Mouse (Mus musculus) midbrain, embryonic 10.5 days (tissue): ENCODE measurements around the gene Cfap45. TPM values are rescaled to one million over a fixed set of nuclear protein-coding genes. Genes with fewer than 3 reads are reported as not detected.

Source experiments
- DNase-seq: peaks from one replicate; pipeline ENCODE4 v3.0.0-alpha.2; 2017; ENCODE audit warnings: low spot score
- H3K27ac ChIP-seq: fragments of 300-500 bp; sonication (generic); replicated peaks from 2 replicates; pipeline ENCODE4 v1.5.1; 2016; ENCODE audit warnings: mild to moderate bottlenecking
- H3K27me3 ChIP-seq: fragments of 300-500 bp; sonication (generic); 2 replicates; pipeline ENCODE4 v1.6.1; 2016; ENCODE audit warnings: low read depth, mild to moderate bottlenecking; ENCODE audit not compliant: poor library complexity, severe bottlenecking
- H3K36me3 ChIP-seq: fragments of 300-500 bp; sonication (generic); 2 replicates; pipeline ENCODE4 v1.6.1; 2016; ENCODE audit warnings: mild to moderate bottlenecking, moderate library complexity
- H3K4me1 ChIP-seq: fragments of 300-500 bp; sonication (generic); 2 replicates; pipeline ENCODE4 v1.6.1; 2016
- H3K4me3 ChIP-seq: fragments of 300-500 bp; sonication (generic); 2 replicates; pipeline ENCODE4 v1.5.1; 2016; ENCODE audit warnings: mild to moderate bottlenecking, moderate library complexity
- H3K9me3 ChIP-seq: fragments of 300-500 bp; sonication (generic); replicated peaks from 2 replicates; pipeline ENCODE4 v1.6.1; 2016; ENCODE audit warnings: mild to moderate bottlenecking
- WGBS: fragments of 180-500 bp; shearing (Covaris S2); methylation state at CpG from one replicate; pipeline ENCODE4 v1.1.7; 2016; 5-methylcytosine and 5-hydroxymethylcytosine counted together
- polyA plus RNA-seq: library from polyadenylated mRNA; unstranded; fragments of >200 nt; fragmentation: Nextera tagmentation; extraction: Ambion mirVana; gene quantifications from 2 replicates; pipeline ENCODE4 v1.2.1, GENCODE M21; 2016

Cfap45 gene
- polyA plus RNA-seq, 1 experiment from 2014 or later: 1.7 TPM

GRCm38 (mm10) chr1:172512962-172513361 is 7.6 kb upstream of the Cfap45 start:
- peaks cover 20% of the 10 kb centered on the region for H3K4me1 ChIP-seq
- WGBS: 34% methylated on average over 13 of the region's 13 CpGs
- H3K27me3 ChIP-seq: no peaks in the 10 kb centered on the region; the same call in 1 of the 2 replicates
- H3K9me3 ChIP-seq: peaks cover 7% of the 10 kb centered on the region; the same call in 1 of the 2 replicates
- H3K36me3 ChIP-seq: no peaks in the 10 kb centered on the region
- no peak overlapping the region for H3K4me3 ChIP-seq
- peak overlapping the region; percentile 46; the same call in 1 of the 2 replicates for H3K27ac ChIP-seq
- DNase-seq: no peak

- no peak overlapping the region for H3K4me3 ChIP-seq
Measured at GRCm38 (mm10) chr1:172513525-172514212, 6.9 kb upstream of the Cfap45 start.

GRCm38 (mm10) chr1:172514213-172514529 is 6.4 kb upstream of the Cfap45 start:
- H3K27ac ChIP-seq: no peak overlapping the region
- 77% methylated on average over 4 of the region's 4 CpGs for WGBS
- peaks cover 9% of the 10 kb centered on the region; the same call in 1 of the 2 replicates for H3K9me3 ChIP-seq
- no peaks in the 10 kb centered on the region for H3K36me3 ChIP-seq
- peaks cover 20% of the 10 kb centered on the region for H3K4me1 ChIP-seq
- no peak for DNase-seq
- H3K4me3 ChIP-seq: no peak overlapping the region
- H3K27me3 ChIP-seq: 0 out of 2 replicates have a peak, but pooled peaks cover 1% of the 10 kb centered on the region

More at GRCm38 (mm10) chr1:172513525-172514212, 6.9 kb upstream of the Cfap45 start:
- peaks cover 9% of the 10 kb centered on the region; the same call in 1 of the 2 replicates for H3K9me3 ChIP-seq
- H3K4me1 ChIP-seq: peaks cover 20% of the 10 kb centered on the region
- no peak for DNase-seq
- H3K36me3 ChIP-seq: no peaks in the 10 kb centered on the region
- 88% methylated on average over 17 of the region's 17 CpGs for WGBS
- H3K27me3 ChIP-seq: no peaks in the 10 kb centered on the region; the same call in 1 of the 2 replicates
- peak overlapping the region; percentile 46; the same call in 1 of the 2 replicates for H3K27ac ChIP-seq

- 84% methylated on average over 7 of the region's 7 CpGs for WGBS
- peaks cover 7% of the 10 kb centered on the region; the same call in 1 of the 2 replicates for H3K27me3 ChIP-seq
- H3K9me3 ChIP-seq: peaks cover 9% of the 10 kb centered on the region; the same call in 1 of the 2 replicates
- no peak overlapping the region for H3K4me3 ChIP-seq
- no peak overlapping the region for H3K27ac ChIP-seq
- H3K4me1 ChIP-seq: peaks cover 24% of the 10 kb centered on the region
- H3K36me3 ChIP-seq: no peaks in the 10 kb centered on the region
- no peak for DNase-seq
Measured at GRCm38 (mm10) chr1:172514551-172515268, 5.9 kb upstream of the Cfap45 start.

- H3K36me3 ChIP-seq: no peaks in the 10 kb centered on the region
- WGBS: 68% methylated on average over 1 of the region's 1 CpGs
- H3K27ac ChIP-seq: no peak overlapping the region
- H3K9me3 ChIP-seq: peaks cover 9% of the 10 kb centered on the region; the same call in 1 of the 2 replicates
- no peak for DNase-seq
- no peak overlapping the region for H3K4me3 ChIP-seq
- peaks cover 12% of the 10 kb centered on the region; the same call in 1 of the 2 replicates for H3K27me3 ChIP-seq
- peaks cover 26% of the 10 kb centered on the region for H3K4me1 ChIP-seq
Measured at GRCm38 (mm10) chr1:172515396-172515795, 5.2 kb upstream of the Cfap45 start.

GRCm38 (mm10) chr1:172518013-172518412 is 2.6 kb upstream of the Cfap45 start:
- 76% methylated on average over 4 of the region's 4 CpGs for WGBS
- Histone ChIP-seq H3K4me1 (peaks cover 31% of the 10 kb centered on the region), H3K27me3 (peaks cover 29% of the 10 kb centered on the region), H3K4me3 (no peak overlapping the region), H3K27ac (no peak overlapping the region), H3K36me3 (no peaks in the 10 kb centered on the region), H3K9me3 (peaks cover 9% of the 10 kb centered on the region; the same call in 1 of the 2 replicates)
- no peak for DNase-seq

GRCm38 (mm10) chr1:172519644-172520043 is 957 bp upstream of the Cfap45 start:
- H3K27ac ChIP-seq: peak overlapping the region; percentile 81; the same call in 1 of the 2 replicates
- H3K36me3 ChIP-seq: no peaks in the 10 kb centered on the region
- WGBS: 71% methylated on average over 6 of the region's 6 CpGs
- no peak overlapping the region for H3K4me3 ChIP-seq
- peaks cover 37% of the 10 kb centered on the region for H3K27me3 ChIP-seq
- no peak for DNase-seq
- peaks cover 26% of the 10 kb centered on the region for H3K4me1 ChIP-seq
- H3K9me3 ChIP-seq: peaks cover 9% of the 10 kb centered on the region; the same call in 1 of the 2 replicates

GRCm38 (mm10) chr1:172522524-172522923 is 1.9 kb downstream of the Cfap45 start:
- Histone ChIP-seq H3K4me3 (no peak overlapping the region), H3K27ac (no peak overlapping the region), H3K36me3 (no peaks in the 10 kb centered on the region), H3K9me3 (peaks cover 6% of the 10 kb centered on the region; the same call in 1 of the 2 replicates), H3K27me3 (peaks cover 54% of the 10 kb centered on the region), H3K4me1 (peaks cover 32% of the 10 kb centered on the region)
- WGBS: 75% methylated on average over 7 of the region's 7 CpGs
- no peak for DNase-seq

- no peak for DNase-seq
- Histone ChIP-seq H3K4me3 (no peak overlapping the region), H3K27ac (no peak overlapping the region), H3K27me3 (peaks cover 58% of the 10 kb centered on the region), H3K36me3 (no peaks in the 10 kb centered on the region), H3K9me3 (no peaks in the 10 kb centered on the region), H3K4me1 (peaks cover 35% of the 10 kb centered on the region)
- WGBS: 77% methylated on average over 12 of the region's 12 CpGs
Measured at GRCm38 (mm10) chr1:172523699-172524101, 3.1 kb downstream of the Cfap45 start.

GRCm38 (mm10) chr1:172525027-172525764 is 4.6 kb downstream of the Cfap45 start:
- 57% methylated on average over 15 of the region's 15 CpGs for WGBS
- 0 out of 2 replicates have a peak overlapping the region, but pooled peaks have one; percentile 17 for H3K27ac ChIP-seq
- H3K4me1 ChIP-seq: peaks cover 26% of the 10 kb centered on the region
- DNase-seq: no peak
- H3K9me3 ChIP-seq: no peaks in the 10 kb centered on the region
- H3K27me3 ChIP-seq: peaks cover 51% of the 10 kb centered on the region
- H3K4me3 ChIP-seq: no peak overlapping the region
- no peaks in the 10 kb centered on the region for H3K36me3 ChIP-seq

- peaks cover 58% of the 10 kb centered on the region for H3K27me3 ChIP-seq
- H3K27ac ChIP-seq: no peak overlapping the region
Measured at GRCm38 (mm10) chr1:172525971-172526370, 5.4 kb downstream of the Cfap45 start.

GRCm38 (mm10) chr1:172526380-172527081 is 5.9 kb downstream of the Cfap45 start:
- DNase-seq: no peak
- H3K27ac ChIP-seq: no peak overlapping the region
- H3K4me3 ChIP-seq: no peak overlapping the region
- no peaks in the 10 kb centered on the region for H3K9me3 ChIP-seq
- no peaks in the 10 kb centered on the region for H3K36me3 ChIP-seq
- peaks cover 60% of the 10 kb centered on the region for H3K27me3 ChIP-seq
- 74% methylated on average over 23 of the region's 23 CpGs for WGBS
- peaks cover 24% of the 10 kb centered on the region for H3K4me1 ChIP-seq

More at GRCm38 (mm10) chr1:172525971-172526370, 5.4 kb downstream of the Cfap45 start:
- WGBS: 75% methylated on average over 7 of the region's 7 CpGs
- Histone ChIP-seq H3K9me3 (no peaks in the 10 kb centered on the region), H3K36me3 (no peaks in the 10 kb centered on the region), H3K4me1 (peaks cover 26% of the 10 kb centered on the region), H3K4me3 (no peak overlapping the region)
- no peak for DNase-seq
